Mouse (Mus musculus) stomach, postnatal 0 days (tissue): ENCODE results near the gene Klrc1. TPM values are rescaled to one million over a fixed set of nuclear protein-coding genes. Genes with fewer than 3 reads are reported as not detected.
"Not testable (repeated sequence)": the region's sequence is repeated elsewhere in the genome, so short reads cannot be mapped to it uniquely, and the experiment has no call there.

Experiments
- ATAC-seq: fragments of 200-750 bp; cut with Nextera tagmentation; 2 replicates; pipeline ENCODE4 v1.8.0; 2017; ENCODE audit not compliant: low FRiP score, low TSS enrichment
- DNase-seq: peaks from one replicate; pipeline ENCODE4 v3.0.0-alpha.2; 2016; ENCODE audit warnings: low spot score
- H3K27ac ChIP-seq: fragments of 300-500 bp; sonication (generic); replicated peaks from 2 replicates; pipeline ENCODE4 v1.5.1; 2014; ENCODE audit warnings: mild to moderate bottlenecking, control low read depth
- H3K27me3 ChIP-seq: fragments of 300-500 bp; sonication (generic); 2 replicates; pipeline ENCODE4 v1.6.1; 2014; ENCODE audit warnings: low read length; ENCODE audit not compliant: control insufficient read depth, insufficient read depth
- H3K36me3 ChIP-seq: fragments of 300-500 bp; sonication (generic); 2 replicates; pipeline ENCODE4 v1.6.1; 2014; ENCODE audit warnings: low read length, mixed read lengths; ENCODE audit not compliant: control insufficient read depth, insufficient read depth
- H3K4me1 ChIP-seq: fragments of 300-500 bp; sonication (generic); replicated peaks from 2 replicates; pipeline ENCODE4 v1.6.1; 2014; ENCODE audit warnings: antibody characterized with exemption; ENCODE audit not compliant: control insufficient read depth, insufficient read depth
- H3K4me2 ChIP-seq: fragments of 300-500 bp; sonication (generic); replicated peaks from 2 replicates; pipeline ENCODE4 v1.6.1; 2014; ENCODE audit warnings: low read depth, mild to moderate bottlenecking, control low read depth, moderate library complexity
- H3K4me3 ChIP-seq: fragments of 300-500 bp; sonication (generic); 2 replicates; pipeline ENCODE4 v1.5.1; 2014; ENCODE audit warnings: low read depth, low read length, control low read depth
- H3K9ac ChIP-seq: fragments of 300-500 bp; sonication (generic); 2 replicates; pipeline ENCODE4 v1.6.1; 2014; ENCODE audit warnings: mild to moderate bottlenecking, low read length, control low read depth, mixed read lengths
- H3K9me3 ChIP-seq: fragments of 300-500 bp; sonication (generic); 2 replicates; pipeline ENCODE4 v1.6.1; 2016; ENCODE audit warnings: low read length; ENCODE audit not compliant: control insufficient read depth
- CTCF ChIP-seq: IDR thresholded peaks from 2 replicates; pipeline ENCODE4 v1.5.1; 2016; ENCODE audit warnings: antibody characterized with exemption, low read depth, mild to moderate bottlenecking, moderate library complexity
- EP300 ChIP-seq: optimal IDR thresholded peaks from 2 replicates; pipeline ENCODE3; 2016; ENCODE audit warnings: antibody characterized with exemption
- WGBS: fragments of 180-500 bp; shearing (Covaris S2); extraction: QIAGEN DNeasy Blood & Tissue Kit; methylation state at CpG from one replicate; pipeline ENCODE4 v1.1.7; 2014; 5-methylcytosine and 5-hydroxymethylcytosine counted together
- polyA plus RNA-seq: library from polyadenylated mRNA; unstranded; fragments of >200 nt; fragmentation: Nextera tagmentation; extraction: Ambion mirVana; gene quantifications from 2 replicates; pipeline ENCODE4 v1.2.1, GENCODE M21; 2015

Gene Klrc1
- 0.08 and 0.19 TPM in 2 replicates for polyA plus RNA-seq

- 70% methylated on average over 3 of the region's 3 CpGs for WGBS
- no peaks in the 10 kb centered on the region for H3K9me3 ChIP-seq
- no peak for ATAC-seq
- H3K27me3 ChIP-seq, result no peaks in the 10 kb centered on the region
- no peak within 1 kb of the TSS for H3K9ac ChIP-seq
- H3K4me1 ChIP-seq, result no peaks in the 10 kb centered on the region
- DNase-seq, result no peak
- no peaks in the 10 kb centered on the region for H3K36me3 ChIP-seq
- H3K4me2 ChIP-seq, result no peak within 1 kb of the TSS
- TF ChIP-seq CTCF (no peak), EP300 (no peak)
- no peak within 1 kb of the TSS for H3K4me3 ChIP-seq
- H3K27ac ChIP-seq, result no peak within 1 kb of the TSS
These were observed at the start of gene Klrc1 for GRCm38 (mm10) chr6:129678873-129679272. Gene Klrc1 (minus strand): TSS chr6:129678973.

GRCm38 (mm10) chr6:129727237-129727636, 48.5 kb upstream of the Klrc1 start:
- Histone ChIP-seq H3K36me3 (no peaks in the 10 kb centered on the region), H3K9ac (no peak overlapping the region), H3K4me2 (no peak overlapping the region), H3K27me3 (no peaks in the 10 kb centered on the region), H3K4me1 (no peaks in the 10 kb centered on the region), H3K4me3 (no peak overlapping the region), H3K27ac (no peak overlapping the region), H3K9me3 (no peaks in the 10 kb centered on the region)
- TF ChIP-seq EP300, result no peak
- no peak for TF ChIP-seq CTCF
- 85% methylated on average over 1 of the region's 1 CpGs for WGBS
- DNase-seq (no peak), ATAC-seq (no peak)

GRCm38 (mm10) chr6:129721390-129721789, 42.6 kb upstream of the Klrc1 start:
- H3K4me1 ChIP-seq, result no peaks in the 10 kb centered on the region
- H3K9me3 ChIP-seq, result no peaks in the 10 kb centered on the region
- H3K27ac ChIP-seq, result no peak overlapping the region
- TF ChIP-seq CTCF, result no peak
- TF ChIP-seq EP300, result no peak
- no peak overlapping the region for H3K9ac ChIP-seq
- no peak for DNase-seq
- WGBS, result 62% methylated on average over 1 of the region's 1 CpGs
- ATAC-seq, result no peak
- no peak overlapping the region for H3K4me2 ChIP-seq
- H3K4me3 ChIP-seq, result no peak overlapping the region
- no peaks in the 10 kb centered on the region for H3K27me3 ChIP-seq
- no peaks in the 10 kb centered on the region for H3K36me3 ChIP-seq

GRCm38 (mm10) chr6:129720487-129720886, 41.7 kb upstream of the Klrc1 start:
- Histone ChIP-seq H3K4me2 (no peak overlapping the region), H3K36me3 (no peaks in the 10 kb centered on the region), H3K9me3 (no peaks in the 10 kb centered on the region), H3K27ac (no peak overlapping the region), H3K4me3 (no peak overlapping the region), H3K27me3 (no peaks in the 10 kb centered on the region), H3K4me1 (no peaks in the 10 kb centered on the region), H3K9ac (no peak overlapping the region)
- ATAC-seq (no peak), DNase-seq (no peak)
- TF ChIP-seq CTCF (no peak), EP300 (no peak)
- WGBS, result 29% methylated on average over 3 of the region's 3 CpGs

- no peaks in the 10 kb centered on the region for H3K27me3 ChIP-seq
- ATAC-seq (no peak), DNase-seq (no peak)
- H3K4me2 ChIP-seq, result no peak within 1 kb of the TSS
- H3K9me3 ChIP-seq, result no peaks in the 10 kb centered on the region
- 84% methylated on average over 4 of the region's 4 CpGs for WGBS
- no peak within 1 kb of the TSS for H3K27ac ChIP-seq
- no peaks in the 10 kb centered on the region for H3K4me1 ChIP-seq
- H3K36me3 ChIP-seq, result no peaks in the 10 kb centered on the region
- TF ChIP-seq CTCF (no peak), EP300 (no peak)
- no peak within 1 kb of the TSS for H3K4me3 ChIP-seq
- H3K9ac ChIP-seq, result no peak within 1 kb of the TSS
These were observed 38.3 kb upstream of the Klrc1 start, which contains the start of gene Klri1 for GRCm38 (mm10) chr6:129717032-129717431. Gene Klri1 (minus strand): TSS chr6:129717132.

- no peak for DNase-seq
These were observed 34.8 kb upstream of the Klrc1 start for GRCm38 (mm10) chr6:129713566-129713965.

GRCm38 (mm10) chr6:129691436-129691835, 12.7 kb upstream of the Klrc1 start:
- not testable (repeated sequence) for H3K9ac ChIP-seq, DNase-seq, H3K9me3 ChIP-seq, H3K27ac ChIP-seq, H3K4me2 ChIP-seq, H3K27me3 ChIP-seq, H3K4me1 ChIP-seq, ATAC-seq, H3K36me3 ChIP-seq, H3K4me3 ChIP-seq
- WGBS, result 71% methylated on average over 10 of the region's 10 CpGs

More at GRCm38 (mm10) chr6:129713566-129713965, 34.8 kb upstream of the Klrc1 start:
- Histone ChIP-seq H3K27me3 (no peaks in the 10 kb centered on the region), H3K4me1 (no peaks in the 10 kb centered on the region), H3K9ac (no peak overlapping the region), H3K36me3 (no peaks in the 10 kb centered on the region), H3K4me3 (no peak overlapping the region), H3K27ac (no peak overlapping the region), H3K4me2 (no peak overlapping the region), H3K9me3 (no peaks in the 10 kb centered on the region)
- 24% methylated on average over 1 of the region's 1 CpGs for WGBS
- ATAC-seq, result no peak
- TF ChIP-seq EP300 (no peak), CTCF (no peak)
